Mouse (Mus musculus) ES-E14 (cell line): ENCODE measurements around the gene H13. TPM values are rescaled to one million over a fixed set of nuclear protein-coding genes. Genes with fewer than 3 reads are reported as not detected.

Source experiments
- DNase-seq: peaks from one replicate; pipeline ENCODE4 v3.0.0-alpha.2; 2013; ENCODE audit warnings: low read depth, low spot score
- H3K27ac ChIP-seq: 2 replicates; pipeline ENCODE4 v1.5.1; 2012; ENCODE audit warnings: low read depth, mild to moderate bottlenecking, low read length, moderate library complexity, mixed read lengths; ENCODE audit not compliant: poor library complexity, insufficient read depth, severe bottlenecking
- H3K36me3 ChIP-seq: 2 replicates; pipeline ENCODE4 v1.6.1; 2012; ENCODE audit warnings: mild to moderate bottlenecking, low read length, moderate library complexity, mixed read lengths; ENCODE audit not compliant: control insufficient read depth, poor library complexity, insufficient read depth, severe bottlenecking
- H3K4me1 ChIP-seq, 2 experiments: fragments of 150-350 bp in 1 of 2; sonication (generic) in 1 of 2; 2 replicates each; pipeline ENCODE4 v1.6.1; 2012; ENCODE audit warnings: low read length in 2 of 2, mild to moderate bottlenecking in 1 of 2, mixed read lengths in 1 of 2; ENCODE audit not compliant: control insufficient read depth in 2 of 2, insufficient read depth in 2 of 2, poor library complexity in 1 of 2
- H3K4me3 ChIP-seq, 2 experiments: fragments of 150-350 bp in 1 of 2; sonication (generic) in 1 of 2; 2 replicates each; pipeline ENCODE4 v1.5.1; 2012; ENCODE audit warnings: low read length in 2 of 2, low read depth in 1 of 2, mild to moderate bottlenecking in 1 of 2, mixed read lengths in 1 of 2; ENCODE audit not compliant: insufficient read depth in 1 of 2, poor library complexity in 1 of 2, severe bottlenecking in 1 of 2
- H3K9ac ChIP-seq: 2 replicates; pipeline ENCODE4 v1.6.1; 2012; ENCODE audit warnings: low read depth, mild to moderate bottlenecking, low read length, mixed read lengths; ENCODE audit not compliant: poor library complexity, insufficient read depth, severe bottlenecking
- H3K9me3 ChIP-seq: fragments of 150-350 bp; sonication (generic); 2 replicates; pipeline ENCODE4 v1.6.1; 2012; ENCODE audit warnings: low read depth, mild to moderate bottlenecking, low read length; ENCODE audit not compliant: control insufficient read depth, insufficient read depth
- CHD2 ChIP-seq: IDR thresholded peaks from 2 replicates; pipeline ENCODE4 v1.6.1; 2014; ENCODE audit warnings: mild to moderate bottlenecking, low read depth, low read length, inconsistent platforms
- HCFC1 ChIP-seq: IDR thresholded peaks from 2 replicates; pipeline ENCODE4 v1.6.1; 2012; ENCODE audit warnings: low read length, inconsistent platforms, borderline replicate concordance; ENCODE audit not compliant: insufficient read depth
- MAFK ChIP-seq: IDR thresholded peaks from 2 replicates; pipeline ENCODE4 v1.6.1; 2014; ENCODE audit warnings: mild to moderate bottlenecking, low read depth, low read length, inconsistent platforms; ENCODE audit not compliant: insufficient read depth
- ZC3H11A ChIP-seq: IDR thresholded peaks from 2 replicates; pipeline ENCODE4 v1.6.1; 2012; ENCODE audit warnings: low read depth, mild to moderate bottlenecking, inconsistent platforms, low read length, borderline replicate concordance
- ZNF384 ChIP-seq: IDR thresholded peaks from 2 replicates; pipeline ENCODE4 v1.6.1; 2012; ENCODE audit warnings: low read depth, low read length, inconsistent platforms
- in situ Hi-C, 2 experiments: fragments of 600-800 bp; cut with MboI; formaldehyde crosslinking; loops; one replicate each; pipeline ENCODE4 v1.15.1; 2025; ENCODE audit warnings: low sequenced_read_pairs in 2 of 2, inconsistent platforms in 1 of 2; ENCODE audit not compliant: unreplicated experiment in 2 of 2
- total RNA-seq: library from RNA; depleted of rRNA; stranded (reverse); fragments of 300-350 nt; gene quantifications from 2 replicates; pipeline ENCODE4 v1.2.3, GENCODE M21; 2012

H13 gene
- total RNA-seq, 1 experiment, result 55.0 TPM

DNA sequence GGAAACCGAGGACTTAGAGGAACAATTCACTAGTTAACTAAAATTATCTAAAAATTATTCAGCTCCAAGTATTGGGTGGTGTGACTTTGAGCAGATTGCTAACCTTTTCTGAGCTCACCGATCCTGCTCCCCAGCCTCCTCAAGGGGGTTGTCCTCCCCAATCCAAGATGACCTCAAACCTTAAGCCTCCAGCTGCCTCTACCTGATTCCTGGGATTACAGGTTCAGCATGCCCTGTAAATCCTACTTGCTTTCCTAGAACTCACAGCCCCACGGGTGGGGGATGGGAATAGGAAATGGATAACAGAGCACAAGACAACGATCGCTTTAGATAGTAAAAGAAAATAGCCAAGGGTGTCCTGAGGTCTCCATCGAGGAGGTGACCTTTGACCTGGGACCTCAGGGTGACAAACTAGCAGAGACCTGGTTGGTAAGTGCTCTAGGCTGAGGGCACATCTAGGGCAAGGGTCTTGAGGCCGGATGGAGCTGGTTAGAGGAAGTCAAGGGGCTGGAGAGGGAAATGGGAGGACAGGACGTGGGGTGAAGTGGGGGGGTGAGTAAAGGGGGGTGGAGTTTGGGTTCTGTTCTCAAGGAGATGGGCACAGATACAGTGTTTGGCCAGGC lies 59.9 kb downstream of the H13 start:
- in situ Hi-C loops, result no loop called here
- Histone ChIP-seq H3K4me3 (no peak overlapping the region), H3K27ac (peak overlapping the region; percentile 38; the same call in 1 of the 2 replicates), H3K9ac (peak overlapping the region; percentile 26; the same call in 1 of the 2 replicates), H3K36me3 (no peaks in the 10 kb centered on the region), H3K9me3 (no peaks in the 10 kb centered on the region), H3K4me1 (peaks cover 17 to 42% of the 10 kb centered on the region in 2 experiments)
- TF ChIP-seq HCFC1 (no peak), CHD2 (no peak), ZC3H11A (no peak), MAFK (no peak), ZNF384 (no peak)
- DNase-seq, result no peak

DNA sequence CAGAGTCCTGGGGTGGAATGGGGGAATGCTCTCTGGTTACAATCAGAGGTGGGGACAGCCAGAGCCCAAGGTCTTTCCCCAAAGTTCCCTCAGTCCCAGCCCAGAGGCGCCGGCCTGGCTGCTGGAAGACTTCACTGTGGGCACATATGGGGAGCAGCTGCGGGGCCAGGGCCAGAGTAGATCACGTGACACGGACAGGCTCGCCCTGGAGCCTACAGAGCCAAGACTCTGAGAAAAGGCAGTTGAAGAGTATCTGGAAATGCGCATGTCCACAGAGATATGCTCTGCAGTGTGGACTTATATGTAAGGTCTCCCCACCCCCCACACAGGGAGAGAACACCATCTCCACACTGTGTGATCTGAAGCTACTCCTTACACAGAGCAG lies 60.4 kb downstream of the H13 start:
- H3K9ac ChIP-seq, result peak overlapping the region; percentile 26; the same call in 1 of the 2 replicates
- H3K4me1 ChIP-seq, result peaks cover 17 to 42% of the 10 kb centered on the region in 2 experiments
- no peaks in the 10 kb centered on the region for H3K36me3 ChIP-seq
- no peaks in the 10 kb centered on the region for H3K9me3 ChIP-seq
- H3K4me3 ChIP-seq, result no peak overlapping the region
- in situ Hi-C loops, result no loop called here
- H3K27ac ChIP-seq, result peak overlapping the region; percentile 38; the same call in 1 of the 2 replicates
- DNase-seq, result no peak
- no peak for TF ChIP-seq ZC3H11A
- TF ChIP-seq ZNF384, result no peak
- TF ChIP-seq HCFC1, result no peak
- no peak for TF ChIP-seq MAFK
- TF ChIP-seq CHD2, result no peak

DNA sequence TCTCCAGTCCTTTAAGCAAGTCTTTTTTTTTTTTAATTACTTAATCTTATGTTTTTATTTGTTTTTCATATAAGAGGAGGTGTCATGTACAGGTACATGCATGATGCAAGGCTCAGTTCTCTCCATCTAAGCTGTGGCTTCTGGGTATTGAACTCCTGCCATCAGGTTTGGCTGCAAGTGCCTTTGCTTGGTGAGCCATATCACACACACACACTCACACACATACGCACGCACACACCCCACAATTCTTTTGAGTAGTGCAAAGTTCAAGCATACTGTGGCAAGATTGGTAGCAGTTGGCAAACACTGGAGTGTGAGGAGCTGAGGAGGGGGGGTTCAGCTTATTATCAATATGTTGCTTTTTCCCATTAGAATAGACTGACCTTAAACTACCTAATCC lies 63.9 kb downstream of the H13 start:
- no peak overlapping the region for H3K4me3 ChIP-seq
- no peaks in the 10 kb centered on the region for H3K36me3 ChIP-seq
- no peak for DNase-seq
- TF ChIP-seq ZC3H11A (no peak), CHD2 (no peak), HCFC1 (no peak), MAFK (no peak), ZNF384 (no peak)
- H3K27ac ChIP-seq, result no peak overlapping the region
- H3K9me3 ChIP-seq, result no peaks in the 10 kb centered on the region
- in situ Hi-C loops, result no loop called here
- peaks cover 18 to 40% of the 10 kb centered on the region in 2 experiments for H3K4me1 ChIP-seq
- no peak overlapping the region for H3K9ac ChIP-seq

DNA sequence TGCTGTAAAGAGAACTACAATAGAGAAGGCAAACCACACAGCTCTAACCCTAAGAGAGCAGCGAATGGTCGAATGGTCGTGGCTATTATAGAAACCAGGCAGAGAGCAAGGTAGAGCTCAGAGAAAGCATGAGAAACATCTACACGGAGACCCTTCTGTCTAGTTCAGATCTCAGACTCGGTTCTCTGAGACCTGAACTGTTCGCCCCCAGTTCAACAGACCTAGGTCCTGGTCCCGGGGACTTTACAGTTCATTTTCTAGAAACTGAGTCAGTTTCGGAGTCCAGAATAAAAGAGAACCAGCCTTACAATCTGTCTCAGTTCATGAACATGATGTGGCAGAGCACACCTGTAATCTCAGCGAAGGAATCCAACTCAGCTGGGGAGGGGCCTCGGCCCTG lies 65.2 kb downstream of the H13 start:
- DNase-seq, result no peak
- H3K9ac ChIP-seq, result no peak overlapping the region

More for the DNA sequence above, 65.2 kb downstream of the H13 start:
- H3K4me3 ChIP-seq, result peak overlapping the region in 1 of 2 experiments; percentile 32; a peak in 2 of 4 replicates
- no peak overlapping the region for H3K27ac ChIP-seq
- H3K4me1 ChIP-seq, result peaks cover 13 to 36% of the 10 kb centered on the region in 2 experiments
- TF ChIP-seq CHD2 (no peak), ZC3H11A (no peak), HCFC1 (no peak), ZNF384 (no peak), MAFK (no peak)
- in situ Hi-C loops, result no loop called here
- no peaks in the 10 kb centered on the region for H3K36me3 ChIP-seq
- H3K9me3 ChIP-seq, result no peaks in the 10 kb centered on the region
